Mouse (Mus musculus) neural tube, embryonic 15.5 days (tissue): ENCODE data around the gene Rsu1. TPM values are rescaled to one million over a fixed set of nuclear protein-coding genes. Genes with fewer than 3 reads are reported as not detected.
"Not testable (repeated sequence)": the region's sequence is repeated elsewhere in the genome, so short reads cannot be mapped to it uniquely, and the experiment has no call there.

Experiments
- ATAC-seq: fragments of 200-750 bp; cut with Nextera tagmentation; 2 replicates; pipeline ENCODE4 v1.8.0; 2017; ENCODE audit warnings: mild to moderate bottlenecking, moderate TSS enrichment, moderate library complexity; ENCODE audit not compliant: low FRiP score
- H3K27ac ChIP-seq: fragments of 300-500 bp; sonication (generic); replicated peaks from 2 replicates; pipeline ENCODE4 v1.5.1; 2015; ENCODE audit warnings: mild to moderate bottlenecking, inconsistent platforms
- H3K27me3 ChIP-seq: fragments of 300-500 bp; sonication (generic); replicated peaks from 2 replicates; pipeline ENCODE4 v1.6.1; 2015; ENCODE audit warnings: inconsistent platforms
- H3K36me3 ChIP-seq: fragments of 300-500 bp; sonication (generic); 2 replicates; pipeline ENCODE4 v1.6.1; 2015; ENCODE audit warnings: inconsistent platforms
- H3K4me1 ChIP-seq: fragments of 300-500 bp; sonication (generic); 2 replicates; pipeline ENCODE4 v1.6.1; 2015; ENCODE audit warnings: inconsistent platforms
- H3K4me2 ChIP-seq: fragments of 300-500 bp; sonication (generic); 2 replicates; pipeline ENCODE4 v1.6.1; 2015; ENCODE audit warnings: inconsistent platforms, mild to moderate bottlenecking, moderate library complexity
- H3K4me3 ChIP-seq: fragments of 300-500 bp; sonication (generic); replicated peaks from 2 replicates; pipeline ENCODE4 v1.5.1; 2015; ENCODE audit warnings: mild to moderate bottlenecking, inconsistent platforms
- H3K9ac ChIP-seq: fragments of 300-500 bp; sonication (generic); replicated peaks from 2 replicates; pipeline ENCODE4 v1.6.1; 2015; ENCODE audit warnings: mild to moderate bottlenecking, inconsistent platforms
- H3K9me3 ChIP-seq: fragments of 300-500 bp; sonication (generic); replicated peaks from 2 replicates; pipeline ENCODE4 v1.6.1; 2016; ENCODE audit warnings: inconsistent platforms
- WGBS: fragments of 180-500 bp; shearing (Covaris S2); methylation state at CpG from one replicate; pipeline ENCODE4 v1.1.7; 2015; ENCODE audit warnings: mixed read lengths; 5-methylcytosine and 5-hydroxymethylcytosine counted together
- polyA plus RNA-seq: library from polyadenylated mRNA; unstranded; fragments of >200 nt; fragmentation: Nextera tagmentation; extraction: Ambion mirVana; gene quantifications from 2 replicates; pipeline ENCODE4 v1.2.1, GENCODE M21; 2015

Gene Rsu1
- polyA plus RNA-seq, 1 experiment from 2014 or later: 78.5 TPM

- 94% methylated on average over 3 of the region's 3 CpGs for WGBS
- no peaks in the 10 kb centered on the region for H3K27me3 ChIP-seq
- H3K4me2 ChIP-seq: no peak overlapping the region
- H3K4me3 ChIP-seq: no peak overlapping the region
- no peaks in the 10 kb centered on the region for H3K36me3 ChIP-seq
- H3K9me3 ChIP-seq: no peaks in the 10 kb centered on the region
- H3K9ac ChIP-seq: no peak overlapping the region
- H3K27ac ChIP-seq: no peak overlapping the region
- ATAC-seq: no peak
- H3K4me1 ChIP-seq: 0 out of 2 replicates have a peak, but pooled peaks cover under 1% of the 10 kb centered on the region
Measured at GRCm38 (mm10) chr2:13183124-13183523, 88.1 kb downstream of the Rsu1 start.

- H3K27me3 ChIP-seq, H3K4me3 ChIP-seq, H3K9ac ChIP-seq, H3K4me2 ChIP-seq, H3K36me3 ChIP-seq, H3K9me3 ChIP-seq, H3K27ac ChIP-seq, ATAC-seq: not testable (repeated sequence)
- peaks cover 11% of the 10 kb centered on the region for H3K4me1 ChIP-seq
- WGBS: no CpG with 5 or more reads among the region's 3 CpGs
Measured at GRCm38 (mm10) chr2:13181899-13182298, 89.3 kb downstream of the Rsu1 start.

- H3K9ac ChIP-seq: no peak overlapping the region
- peak overlapping the region; percentile 7; the same call in 1 of the 2 replicates for H3K4me2 ChIP-seq
- no peak overlapping the region for H3K27ac ChIP-seq
- ATAC-seq: no peak
- no peaks in the 10 kb centered on the region for H3K9me3 ChIP-seq
- H3K4me3 ChIP-seq: no peak overlapping the region
- H3K27me3 ChIP-seq: no peaks in the 10 kb centered on the region
- peaks cover 42% of the 10 kb centered on the region for H3K4me1 ChIP-seq
- 40% methylated on average over 10 of the region's 10 CpGs for WGBS
- H3K36me3 ChIP-seq: no peaks in the 10 kb centered on the region
Measured at GRCm38 (mm10) chr2:13177698-13178395, 93.4 kb downstream of the Rsu1 start.

- 26% methylated on average over 4 of the region's 4 CpGs for WGBS
- peak overlapping the region; percentile 28; the same call in 1 of the 2 replicates for H3K4me3 ChIP-seq
- no peaks in the 10 kb centered on the region for H3K27me3 ChIP-seq
- H3K4me1 ChIP-seq: peaks cover 42% of the 10 kb centered on the region
- peak overlapping the region; percentile 75; the same call in 1 of the 2 replicates for H3K27ac ChIP-seq
- H3K9ac ChIP-seq: no peak overlapping the region
- peak overlapping the region; percentile 57 for H3K4me2 ChIP-seq
- H3K36me3 ChIP-seq: no peaks in the 10 kb centered on the region
- no peaks in the 10 kb centered on the region for H3K9me3 ChIP-seq
- ATAC-seq: peak; percentile 43
Measured at GRCm38 (mm10) chr2:13176304-13176620, 95.0 kb downstream of the Rsu1 start.

GRCm38 (mm10) chr2:13175536-13176303, 95.5 kb downstream of the Rsu1 start:
- H3K36me3 ChIP-seq: no peaks in the 10 kb centered on the region
- peaks cover 42% of the 10 kb centered on the region for H3K4me1 ChIP-seq
- peak overlapping the region; percentile 28 for H3K4me3 ChIP-seq
- peak overlapping the region; percentile 75 for H3K27ac ChIP-seq
- no peaks in the 10 kb centered on the region for H3K9me3 ChIP-seq
- 0 out of 2 replicates have a peak overlapping the region, but pooled peaks have one; percentile 8 for H3K9ac ChIP-seq
- H3K4me2 ChIP-seq: peak overlapping the region; percentile 57
- ATAC-seq: peak; percentile 83
- 18% methylated on average over 28 of the region's 28 CpGs for WGBS
- no peaks in the 10 kb centered on the region for H3K27me3 ChIP-seq

GRCm38 (mm10) chr2:13174461-13174860, 96.8 kb downstream of the Rsu1 start:
- Histone ChIP-seq H3K36me3 (no peaks in the 10 kb centered on the region), H3K4me1 (peaks cover 42% of the 10 kb centered on the region), H3K9ac (no peak overlapping the region), H3K4me2 (peak overlapping the region; percentile 11), H3K4me3 (no peak overlapping the region), H3K27ac (no peak overlapping the region), H3K9me3 (no peaks in the 10 kb centered on the region), H3K27me3 (no peaks in the 10 kb centered on the region)
- WGBS: 34% methylated on average over 7 of the region's 7 CpGs
- no peak for ATAC-seq

- no peak overlapping the region for H3K4me2 ChIP-seq
- H3K27me3 ChIP-seq: no peaks in the 10 kb centered on the region
- H3K4me3 ChIP-seq: no peak overlapping the region
- H3K9ac ChIP-seq: no peak overlapping the region
- WGBS: 54% methylated on average over 5 of the region's 5 CpGs
- no peaks in the 10 kb centered on the region for H3K9me3 ChIP-seq
- H3K4me1 ChIP-seq: peaks cover 20% of the 10 kb centered on the region
- H3K27ac ChIP-seq: no peak overlapping the region
- H3K36me3 ChIP-seq: no peaks in the 10 kb centered on the region
- no peak for ATAC-seq
Measured at GRCm38 (mm10) chr2:13170651-13171050, 100.6 kb downstream of the Rsu1 start.

GRCm38 (mm10) chr2:13169962-13170361, 101.3 kb downstream of the Rsu1 start:
- H3K4me1 ChIP-seq: peaks cover 13% of the 10 kb centered on the region
- no peaks in the 10 kb centered on the region for H3K27me3 ChIP-seq
- H3K9ac ChIP-seq: no peak overlapping the region
- 93% methylated on average over 6 of the region's 6 CpGs for WGBS
- H3K4me2 ChIP-seq: no peak overlapping the region
- no peak overlapping the region for H3K4me3 ChIP-seq
- H3K27ac ChIP-seq: no peak overlapping the region
- ATAC-seq: no peak
- no peaks in the 10 kb centered on the region for H3K36me3 ChIP-seq
- no peaks in the 10 kb centered on the region for H3K9me3 ChIP-seq

- H3K27me3 ChIP-seq: no peaks in the 10 kb centered on the region
- no peak overlapping the region for H3K27ac ChIP-seq
- peaks cover 7% of the 10 kb centered on the region for H3K4me1 ChIP-seq
- no peaks in the 10 kb centered on the region for H3K9me3 ChIP-seq
- H3K36me3 ChIP-seq: no peaks in the 10 kb centered on the region
- no peak overlapping the region for H3K4me2 ChIP-seq
- no peak overlapping the region for H3K4me3 ChIP-seq
- no peak overlapping the region for H3K9ac ChIP-seq
- no peak for ATAC-seq
- 87% methylated on average over 4 of the region's 4 CpGs for WGBS
Measured at GRCm38 (mm10) chr2:13169158-13169890, 101.9 kb downstream of the Rsu1 start.

- no peak for ATAC-seq
- peaks cover under 1% of the 10 kb centered on the region; the same call in 1 of the 2 replicates for H3K4me1 ChIP-seq
- H3K4me2 ChIP-seq: no peak overlapping the region
- H3K9me3 ChIP-seq: no peaks in the 10 kb centered on the region
- no peak overlapping the region for H3K4me3 ChIP-seq
- H3K9ac ChIP-seq: no peak overlapping the region
- no peaks in the 10 kb centered on the region for H3K27me3 ChIP-seq
- no peaks in the 10 kb centered on the region for H3K36me3 ChIP-seq
- H3K27ac ChIP-seq: no peak overlapping the region
- WGBS: 50% methylated on average over 5 of the region's 5 CpGs
Measured at GRCm38 (mm10) chr2:13168743-13169142, 102.5 kb downstream of the Rsu1 start.

GRCm38 (mm10) chr2:13161717-13162116, 109.5 kb downstream of the Rsu1 start:
- 66% methylated on average over 2 of the region's 2 CpGs for WGBS
- Histone ChIP-seq H3K27ac (no peak overlapping the region), H3K27me3 (no peaks in the 10 kb centered on the region), H3K4me2 (no peak overlapping the region), H3K4me1 (no peaks in the 10 kb centered on the region), H3K9me3 (no peaks in the 10 kb centered on the region), H3K36me3 (no peaks in the 10 kb centered on the region), H3K4me3 (no peak overlapping the region), H3K9ac (no peak overlapping the region)
- ATAC-seq: no peak
